Mouse (Mus musculus): ENCODE measurements around the gene Psmg3.

DNA sequence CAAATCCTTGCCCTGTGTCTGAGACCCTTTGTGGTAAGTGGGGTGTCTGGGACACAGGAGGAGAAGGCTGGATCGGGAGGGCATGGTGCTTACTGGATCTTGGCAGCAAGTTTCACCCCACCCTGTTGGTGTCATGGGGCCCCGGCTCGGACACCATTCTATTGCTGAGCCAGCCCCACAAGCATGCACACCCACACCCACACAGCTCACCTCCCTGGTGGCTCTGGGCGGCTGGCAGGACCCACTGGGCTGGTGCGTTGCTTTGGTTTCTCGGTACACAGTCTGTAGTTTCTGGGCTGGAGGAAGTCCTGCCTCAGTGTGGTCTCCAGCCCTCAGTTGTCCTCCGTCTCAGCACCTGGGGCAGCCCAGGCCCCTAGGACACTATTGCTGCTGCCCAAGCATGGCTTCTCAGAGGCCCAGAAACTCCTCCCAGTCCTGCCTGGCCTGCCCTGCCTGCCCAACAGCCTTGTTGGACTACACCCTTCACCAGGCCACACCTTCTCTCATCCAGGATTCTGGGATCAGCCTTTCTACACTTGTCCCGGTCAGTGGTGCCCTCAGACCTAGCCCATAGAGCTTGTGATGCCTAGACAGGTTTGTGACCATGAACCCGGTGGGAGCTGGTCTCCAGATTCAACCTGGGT lies 7.0 kb downstream of the Psmg3 start, which contains the start of gene Tmem184a:
- TF ChIP-seq CTCF (IDR thresholded peaks at IDR 0.05; ENCODE audit: borderline replicate concordance, insufficient read depth, low read length): no peak
- no peak for TF ChIP-seq POLR2A (IDR thresholded peaks at IDR 0.05; ENCODE audit: low read depth, low read length)

All from embryonic fibroblast, embryonic 13.5 days (primary cell).